Mouse (Mus musculus) regulatory T cell (primary cell): ENCODE results near the gene Ankrd42.

Source experiments
- in situ Hi-C: fragments of 300-600 bp; cut with MboI, MseI; formaldehyde crosslinking; loops from one replicate; pipeline ENCODE4 v1.15.1; 2025; ENCODE audit warnings: high pct_unique_total_duplicates

Gene Ankrd42

GRCm38 (mm10) chr7:92637021-92637625, at the start of gene Ankrd42:
TSS of gene Ankrd42 (minus strand) at chr7:92637142.
- in situ Hi-C loops: loop anchor here (5.0 to 25.0 kb wide), 2 partner anchors 100 to 235 kb away; partner anchors contain the start of genes Ddias, Prcp and Rab30

GRCm38 (mm10) chr7:92677346-92677745, 40.4 kb upstream of the Ankrd42 start:
- in situ Hi-C loops: loop anchor here (5.0 kb wide), 1 partner anchor 55 kb away; no protein-coding TSS in a partner anchor

GRCm38 (mm10) chr7:92675131-92675530, 38.2 kb upstream of the Ankrd42 start:
- in situ Hi-C loops: loop anchor here (5.0 kb wide), 1 partner anchor 57 kb away; no protein-coding TSS in a partner anchor

- in situ Hi-C loops: no loop called here
Observed at GRCm38 (mm10) chr7:92669507-92670471, 32.8 kb upstream of the Ankrd42 start, which contains the start of gene Pcf11. TSS of gene Pcf11 (minus strand) at chr7:92669934.

GRCm38 (mm10) chr7:92668791-92669506, 32.0 kb upstream of the Ankrd42 start:
- in situ Hi-C loops: no loop called here

- in situ Hi-C loops: no loop called here
Observed at GRCm38 (mm10) chr7:92666274-92666820, 29.4 kb upstream of the Ankrd42 start.

- in situ Hi-C loops: no loop called here
Observed at GRCm38 (mm10) chr7:92658050-92658449, 21.1 kb upstream of the Ankrd42 start.

- in situ Hi-C loops: no loop called here
Observed at GRCm38 (mm10) chr7:92656386-92656785, 19.4 kb upstream of the Ankrd42 start.

- in situ Hi-C loops: no loop called here
Observed at GRCm38 (mm10) chr7:92653329-92653728, 16.4 kb upstream of the Ankrd42 start.

GRCm38 (mm10) chr7:92647790-92648189, 10.8 kb upstream of the Ankrd42 start:
- in situ Hi-C loops: loop anchor here (25.0 kb wide), 1 partner anchor 90 kb away; the partner anchor contains the start of gene Rab30

- in situ Hi-C loops: loop anchor here (25.0 kb wide), 1 partner anchor 95 kb away; the partner anchor contains the start of gene Rab30
Observed at GRCm38 (mm10) chr7:92642358-92642757, 5.4 kb upstream of the Ankrd42 start.

- in situ Hi-C loops: loop anchor here (5.0 to 25.0 kb wide), 2 partner anchors 99 to 234 kb away; partner anchors contain the start of genes Ddias, Prcp and Rab30
Observed at GRCm38 (mm10) chr7:92638050-92638449, 1.1 kb upstream of the Ankrd42 start.

GRCm38 (mm10) chr7:92636295-92637011, 489 bp downstream of the Ankrd42 start:
- in situ Hi-C loops: loop anchor here (5.0 to 25.0 kb wide), 2 partner anchors 101 to 236 kb away; partner anchors contain the start of genes Ddias, Prcp and Rab30

- in situ Hi-C loops: loop anchor here (25.0 kb wide), 1 partner anchor 107 kb away; the partner anchor contains the start of gene Rab30
Observed at GRCm38 (mm10) chr7:92630167-92630566, 6.8 kb downstream of the Ankrd42 start.

- in situ Hi-C loops: no loop called here
Observed at GRCm38 (mm10) chr7:92624488-92624887, 12.5 kb downstream of the Ankrd42 start.

GRCm38 (mm10) chr7:92610830-92611229, 26.1 kb downstream of the Ankrd42 start:
- in situ Hi-C loops: no loop called here

GRCm38 (mm10) chr7:92604961-92605360, 32.0 kb downstream of the Ankrd42 start:
- in situ Hi-C loops: no loop called here

- in situ Hi-C loops: no loop called here
Observed at GRCm38 (mm10) chr7:92590842-92591241, 46.1 kb downstream of the Ankrd42 start.

- in situ Hi-C loops: no loop called here
Observed at GRCm38 (mm10) chr7:92589986-92590385, 47.0 kb downstream of the Ankrd42 start.

GRCm38 (mm10) chr7:92583567-92583966, 53.4 kb downstream of the Ankrd42 start:
- in situ Hi-C loops: no loop called here
